Mouse (Mus musculus) forebrain, embryonic 11.5 days (tissue): Measurements from ENCODE around the gene Hspa8. TPM values are rescaled to one million over a fixed set of nuclear protein-coding genes. Genes with fewer than 3 reads are reported as not detected.

Experiments
- ATAC-seq: fragments of 200-750 bp; cut with Nextera tagmentation; replicated peaks from 2 replicates; pipeline ENCODE4 v1.8.0; 2017; ENCODE audit warnings: moderate TSS enrichment; ENCODE audit not compliant: low FRiP score
- DNase-seq: peaks from one replicate; pipeline ENCODE4 v3.0.0-alpha.2; 2017; ENCODE audit warnings: low spot score
- H3K27ac ChIP-seq: fragments of 300-500 bp; sonication (generic); 2 replicates; pipeline ENCODE4 v1.5.1; 2014; ENCODE audit warnings: low read depth, low read length
- H3K27me3 ChIP-seq: fragments of 300-500 bp; sonication (generic); 2 replicates; pipeline ENCODE4 v1.6.1; 2014; ENCODE audit warnings: mild to moderate bottlenecking, low read length, mixed read lengths; ENCODE audit not compliant: control insufficient read depth, insufficient read depth
- H3K36me3 ChIP-seq: fragments of 300-500 bp; sonication (generic); 2 replicates; pipeline ENCODE4 v1.6.1; 2014; ENCODE audit warnings: mild to moderate bottlenecking, low read length, moderate library complexity, mixed read lengths; ENCODE audit not compliant: control insufficient read depth, insufficient read depth
- H3K4me1 ChIP-seq: fragments of 300-500 bp; sonication (generic); replicated peaks from 2 replicates; pipeline ENCODE4 v1.6.1; 2014; ENCODE audit warnings: low read length, mixed read lengths; ENCODE audit not compliant: control insufficient read depth, insufficient read depth
- H3K4me2 ChIP-seq: fragments of 300-500 bp; sonication (generic); 2 replicates; pipeline ENCODE4 v1.6.1; 2014; ENCODE audit warnings: low read depth, mild to moderate bottlenecking, low read length, moderate library complexity, mixed read lengths; ENCODE audit not compliant: severe bottlenecking
- H3K4me3 ChIP-seq: fragments of 300-500 bp; sonication (generic); 2 replicates; pipeline ENCODE4 v1.5.1; 2014; ENCODE audit warnings: low read depth, low read length
- H3K9ac ChIP-seq: fragments of 300-500 bp; sonication (generic); 2 replicates; pipeline ENCODE4 v1.6.1; 2014; ENCODE audit warnings: low read length
- H3K9me3 ChIP-seq: fragments of 300-500 bp; sonication (generic); 2 replicates; pipeline ENCODE4 v1.6.1; 2016; ENCODE audit warnings: low read length, mixed read lengths; ENCODE audit not compliant: control insufficient read depth
- WGBS: fragments of 180-500 bp; shearing (Covaris S2); extraction: QIAGEN DNeasy Blood & Tissue Kit; methylation state at CpG from one replicate; pipeline ENCODE4 v1.1.7; 2014; 5-methylcytosine and 5-hydroxymethylcytosine counted together
- polyA plus RNA-seq: library from polyadenylated mRNA; unstranded; fragments of >200 nt; fragmentation: Nextera tagmentation; extraction: Ambion mirVana; gene quantifications from 2 replicates; pipeline ENCODE4 v1.2.1, GENCODE M21; 2014

The Hspa8 gene
- polyA plus RNA-seq, 1 experiment from 2014 or later: 3,614 TPM

GRCm38 (mm10) chr9:40851515-40851914 lies 50.7 kb downstream of the Hspa8 start:
- ATAC-seq: no peak
- H3K9ac ChIP-seq: no peak overlapping the region
- H3K4me1 ChIP-seq: no peaks in the 10 kb centered on the region
- 33% methylated on average over 2 of the region's 2 CpGs for WGBS
- no peaks in the 10 kb centered on the region for H3K36me3 ChIP-seq
- H3K9me3 ChIP-seq: no peaks in the 10 kb centered on the region
- H3K4me3 ChIP-seq: no peak overlapping the region
- no peak overlapping the region for H3K4me2 ChIP-seq
- H3K27ac ChIP-seq: no peak overlapping the region
- DNase-seq: no peak
- peaks cover 14% of the 10 kb centered on the region for H3K27me3 ChIP-seq

DNA sequence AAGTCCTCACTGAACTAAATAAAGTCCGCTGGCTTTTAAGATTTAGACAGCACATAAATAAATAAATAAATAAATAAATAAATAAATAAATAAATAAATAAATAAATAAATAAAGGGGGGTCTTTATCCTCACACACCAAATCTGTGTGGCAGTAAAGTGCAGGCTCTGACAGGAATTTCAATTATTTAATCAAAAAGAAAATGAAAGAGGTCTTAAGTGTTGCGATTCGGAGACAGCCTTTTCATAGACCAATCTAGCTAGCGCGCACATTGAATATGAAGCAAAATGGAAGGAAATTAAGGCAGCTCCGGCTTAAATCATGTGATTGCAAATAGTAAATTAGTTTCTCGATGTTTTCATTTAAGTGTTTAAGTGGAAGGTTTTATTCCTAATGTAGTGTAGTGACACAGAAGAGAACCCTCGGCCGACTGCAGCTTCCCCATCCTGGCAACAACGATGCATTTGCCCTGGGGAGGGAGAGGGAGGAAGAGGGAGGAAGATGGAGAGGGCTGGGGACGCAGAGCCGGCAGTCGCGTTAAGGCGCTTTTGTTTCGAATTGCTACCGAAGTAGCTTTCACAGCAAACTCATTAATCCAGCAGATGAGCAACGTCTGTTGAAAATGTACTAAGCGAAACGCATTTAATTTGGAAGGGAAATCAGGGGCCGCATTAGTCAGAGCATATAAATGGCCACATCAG lies 57.8 kb downstream of the Hspa8 start:
- Histone ChIP-seq H3K27me3 (peaks cover 59% of the 10 kb centered on the region), H3K9me3 (no peaks in the 10 kb centered on the region), H3K9ac (no peak overlapping the region), H3K36me3 (no peaks in the 10 kb centered on the region), H3K4me3 (peak overlapping the region; percentile 15; the same call in 1 of the 2 replicates), H3K4me1 (no peaks in the 10 kb centered on the region), H3K4me2 (peak overlapping the region; percentile 46), H3K27ac (no peak overlapping the region)
- WGBS: 4% methylated on average over 21 of the region's 21 CpGs
- ATAC-seq: no peak; the same call in 1 of the 2 replicates
- peak; percentile 56 for DNase-seq

- DNase-seq (peak; percentile 63), ATAC-seq (peak; percentile 56)
- H3K4me3 ChIP-seq: peak overlapping the region; percentile 15; the same call in 1 of the 2 replicates
- 1% methylated on average over 9 of the region's 9 CpGs for WGBS
- H3K4me1 ChIP-seq: no peaks in the 10 kb centered on the region
- peak overlapping the region; percentile 46; the same call in 1 of the 2 replicates for H3K4me2 ChIP-seq
- H3K9me3 ChIP-seq: no peaks in the 10 kb centered on the region
- no peaks in the 10 kb centered on the region for H3K36me3 ChIP-seq
- H3K9ac ChIP-seq: no peak overlapping the region
- peaks cover 57% of the 10 kb centered on the region for H3K27me3 ChIP-seq
- H3K27ac ChIP-seq: no peak overlapping the region
Observed at GRCm38 (mm10) chr9:40859196-40859595, 58.4 kb downstream of the Hspa8 start.

Other genes with a start within 250 kb of the Hspa8 start
- gene Gm21915, start 130.4 kb upstream of the Hspa8 start, polyA plus RNA-seq: not detected in 2 replicates
- gene Clmp, start 115.0 kb upstream of the Hspa8 start, polyA plus RNA-seq: 23.3 and 24.6 TPM in 2 replicates
- gene Bsx, start 73.1 kb downstream of the Hspa8 start, polyA plus RNA-seq: 0.72 and 1.7 TPM in 2 replicates
- gene Jhy, start 163.1 kb downstream of the Hspa8 start, polyA plus RNA-seq: 0.67 TPM in 1 of 2 replicates, not detected in the other
- gene Crtam, start 203.6 kb downstream of the Hspa8 start, polyA plus RNA-seq: not detected in 2 replicates